Mouse (Mus musculus) neural tube, embryonic 14.5 days (tissue): Measurements from ENCODE around the gene Retn. TPM values are rescaled to one million over a fixed set of nuclear protein-coding genes. Genes with fewer than 3 reads are reported as not detected.

Source experiments
- ATAC-seq: fragments of 200-750 bp; cut with Nextera tagmentation; 2 replicates; pipeline ENCODE4 v1.8.0; 2017; ENCODE audit warnings: low read depth, mild to moderate bottlenecking, moderate TSS enrichment, moderate library complexity
- H3K27ac ChIP-seq: fragments of 300-500 bp; sonication (generic); 2 replicates; pipeline ENCODE4 v1.5.1; 2014; ENCODE audit warnings: low read depth, mild to moderate bottlenecking, control low read depth, low read length, moderate library complexity, mixed read lengths
- H3K27me3 ChIP-seq: fragments of 300-500 bp; sonication (generic); 2 replicates; pipeline ENCODE4 v1.6.1; 2014; ENCODE audit warnings: low read length; ENCODE audit not compliant: control insufficient read depth, insufficient read depth
- H3K36me3 ChIP-seq: fragments of 300-500 bp; sonication (generic); 2 replicates; pipeline ENCODE4 v1.6.1; 2014; ENCODE audit warnings: low read length, mixed read lengths; ENCODE audit not compliant: control insufficient read depth, insufficient read depth
- H3K4me1 ChIP-seq: fragments of 300-500 bp; sonication (generic); 2 replicates; pipeline ENCODE4 v1.6.1; 2014; ENCODE audit warnings: low read length; ENCODE audit not compliant: control insufficient read depth, insufficient read depth
- H3K4me2 ChIP-seq: fragments of 300-500 bp; sonication (generic); 2 replicates; pipeline ENCODE4 v1.6.1; 2014; ENCODE audit warnings: mild to moderate bottlenecking, low read depth, low read length, control low read depth
- H3K4me3 ChIP-seq: fragments of 300-500 bp; sonication (generic); 2 replicates; pipeline ENCODE4 v1.5.1; 2014; ENCODE audit warnings: low read depth, low read length, control low read depth, mixed read lengths
- H3K9ac ChIP-seq: fragments of 300-500 bp; sonication (generic); replicated peaks from 2 replicates; pipeline ENCODE4 v1.6.1; 2014; ENCODE audit warnings: low read depth, mild to moderate bottlenecking, control low read depth, low read length, mixed read lengths
- H3K9me3 ChIP-seq: fragments of 300-500 bp; sonication (generic); 2 replicates; pipeline ENCODE4 v1.6.1; 2016; ENCODE audit warnings: low read length; ENCODE audit not compliant: control insufficient read depth
- WGBS: fragments of 180-500 bp; shearing (Covaris S2); extraction: QIAGEN DNeasy Blood & Tissue Kit; methylation state at CpG from one replicate; pipeline ENCODE4 v1.1.7; 2014; 5-methylcytosine and 5-hydroxymethylcytosine counted together
- polyA plus RNA-seq: library from polyadenylated mRNA; unstranded; fragments of >200 nt; fragmentation: Nextera tagmentation; extraction: Ambion mirVana; gene quantifications from 2 replicates; pipeline ENCODE4 v1.2.1, GENCODE M21; 2014

Gene Retn
- polyA plus RNA-seq, 1 experiment from 2014 or later, result 0.54 TPM

GRCm38 (mm10) chr8:3676131-3676992, 20.8 kb downstream of the Retn start, which contains the start of gene Trappc5:
Gene Trappc5 (plus strand): TSS chr8:3676299.
- Histone ChIP-seq H3K27ac (peak within 1 kb of the TSS; percentile 79), H3K4me3 (peak within 1 kb of the TSS; percentile 93), H3K4me2 (peak within 1 kb of the TSS; percentile 89), H3K9me3 (no peaks in the 10 kb centered on the region), H3K9ac (peak within 1 kb of the TSS; percentile 92), H3K27me3 (no peaks in the 10 kb centered on the region), H3K4me1 (peaks cover 9% of the 10 kb centered on the region; the same call in 1 of the 2 replicates), H3K36me3 (0 out of 2 replicates have a peak, but pooled peaks cover 10% of the 10 kb centered on the region)
- ATAC-seq, result peak; percentile 79
- 1% methylated on average over 56 of the region's 61 CpGs for WGBS

- 0 out of 2 replicates have a peak, but pooled peaks have one; percentile 1 for ATAC-seq
- H3K27ac ChIP-seq, result peak overlapping the region; percentile 79
- WGBS, result 3% methylated on average over 15 of the region's 15 CpGs
- H3K27me3 ChIP-seq, result no peaks in the 10 kb centered on the region
- peak overlapping the region; percentile 92 for H3K9ac ChIP-seq
- peaks cover 9% of the 10 kb centered on the region; the same call in 1 of the 2 replicates for H3K4me1 ChIP-seq
- peak overlapping the region; percentile 93 for H3K4me3 ChIP-seq
- no peaks in the 10 kb centered on the region for H3K9me3 ChIP-seq
- 0 out of 2 replicates have a peak, but pooled peaks cover 10% of the 10 kb centered on the region for H3K36me3 ChIP-seq
- H3K4me2 ChIP-seq, result peak overlapping the region; percentile 89
These were observed 21.5 kb downstream of the Retn start for GRCm38 (mm10) chr8:3676993-3677579.

GRCm38 (mm10) chr8:3678831-3679230, 23.3 kb downstream of the Retn start:
- H3K9me3 ChIP-seq, result no peaks in the 10 kb centered on the region
- H3K4me1 ChIP-seq, result peaks cover 9% of the 10 kb centered on the region; the same call in 1 of the 2 replicates
- H3K4me2 ChIP-seq, result no peak overlapping the region
- H3K4me3 ChIP-seq, result no peak overlapping the region
- H3K27me3 ChIP-seq, result no peaks in the 10 kb centered on the region
- H3K9ac ChIP-seq, result no peak overlapping the region
- 0 out of 2 replicates have a peak, but pooled peaks cover 10% of the 10 kb centered on the region for H3K36me3 ChIP-seq
- no peak overlapping the region for H3K27ac ChIP-seq
- ATAC-seq, result no peak
- WGBS, result 97% methylated on average over 23 of the region's 23 CpGs

DNA sequence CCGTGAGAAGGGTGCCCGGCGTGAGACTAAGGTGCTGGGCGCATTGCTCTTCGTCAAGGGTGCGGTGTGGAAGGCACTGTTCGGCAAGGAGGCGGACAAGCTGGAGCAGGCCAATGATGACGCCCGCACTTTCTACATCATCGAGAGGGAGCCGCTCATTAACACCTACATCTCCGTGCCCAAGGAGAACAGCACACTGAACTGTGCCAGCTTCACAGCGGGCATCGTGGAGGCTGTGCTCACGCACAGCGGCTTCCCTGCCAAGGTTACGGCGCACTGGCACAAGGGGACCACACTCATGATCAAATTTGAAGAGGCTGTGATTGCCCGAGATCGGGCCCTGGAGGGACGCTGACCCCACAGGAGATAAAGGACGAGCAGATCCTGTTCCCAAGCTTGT, 23.7 kb downstream of the Retn start:
- no peak overlapping the region for H3K4me2 ChIP-seq
- no peak for ATAC-seq
- H3K9ac ChIP-seq, result no peak overlapping the region
- no peaks in the 10 kb centered on the region for H3K9me3 ChIP-seq
- H3K4me3 ChIP-seq, result no peak overlapping the region
- 0 out of 2 replicates have a peak, but pooled peaks cover 10% of the 10 kb centered on the region for H3K36me3 ChIP-seq
- no peak overlapping the region for H3K27ac ChIP-seq
- H3K4me1 ChIP-seq, result peaks cover 9% of the 10 kb centered on the region; the same call in 1 of the 2 replicates
- WGBS, result 97% methylated on average over 23 of the region's 23 CpGs
- H3K27me3 ChIP-seq, result no peaks in the 10 kb centered on the region

GRCm38 (mm10) chr8:3679656-3680055, 24.1 kb downstream of the Retn start:
- ATAC-seq, result no peak
- 90% methylated on average over 5 of the region's 5 CpGs for WGBS
- no peaks in the 10 kb centered on the region for H3K27me3 ChIP-seq

GRCm38 (mm10) chr8:3682435-3682834, 26.9 kb downstream of the Retn start:
- no peak overlapping the region for H3K27ac ChIP-seq
- peaks cover 6% of the 10 kb centered on the region; the same call in 1 of the 2 replicates for H3K4me1 ChIP-seq
- H3K4me3 ChIP-seq, result no peak overlapping the region
- no peak overlapping the region for H3K4me2 ChIP-seq
- 0 out of 2 replicates have a peak, but pooled peaks cover 10% of the 10 kb centered on the region for H3K36me3 ChIP-seq
- 92% methylated on average over 5 of the region's 5 CpGs for WGBS
- H3K9ac ChIP-seq, result no peak overlapping the region
- no peaks in the 10 kb centered on the region for H3K9me3 ChIP-seq
- no peaks in the 10 kb centered on the region for H3K27me3 ChIP-seq
- ATAC-seq, result no peak

More at GRCm38 (mm10) chr8:3679656-3680055, 24.1 kb downstream of the Retn start:
- no peak overlapping the region for H3K27ac ChIP-seq
- peaks cover 9% of the 10 kb centered on the region; the same call in 1 of the 2 replicates for H3K4me1 ChIP-seq
- H3K9me3 ChIP-seq, result no peaks in the 10 kb centered on the region
- no peak overlapping the region for H3K4me2 ChIP-seq
- H3K36me3 ChIP-seq, result 0 out of 2 replicates have a peak, but pooled peaks cover 10% of the 10 kb centered on the region
- H3K9ac ChIP-seq, result no peak overlapping the region
- no peak overlapping the region for H3K4me3 ChIP-seq

- H3K27ac ChIP-seq, result no peak overlapping the region
- H3K27me3 ChIP-seq, result no peaks in the 10 kb centered on the region
- no peak overlapping the region for H3K9ac ChIP-seq
- H3K4me2 ChIP-seq, result no peak overlapping the region
- H3K9me3 ChIP-seq, result no peaks in the 10 kb centered on the region
- H3K36me3 ChIP-seq, result 0 out of 2 replicates have a peak, but pooled peaks cover 10% of the 10 kb centered on the region
- ATAC-seq, result no peak
- H3K4me1 ChIP-seq, result no peaks in the 10 kb centered on the region
- WGBS, result 80% methylated on average over 6 of the region's 6 CpGs
- no peak overlapping the region for H3K4me3 ChIP-seq
These were observed 28.0 kb downstream of the Retn start for GRCm38 (mm10) chr8:3683408-3684176.

DNA sequence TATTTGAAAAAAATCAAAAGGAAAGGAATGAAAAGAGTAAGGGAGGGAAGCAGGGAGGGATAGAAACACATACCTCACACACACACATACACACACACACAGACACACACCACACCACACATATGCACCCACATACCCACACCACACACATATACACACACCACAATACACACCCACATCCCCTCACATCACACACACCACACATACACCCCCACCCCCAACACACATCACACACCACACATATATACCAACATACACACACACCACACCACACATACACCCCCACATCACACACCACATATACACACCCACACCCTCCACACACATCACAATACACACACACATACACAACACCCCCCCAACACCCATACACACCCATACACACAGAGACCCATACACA, 29.0 kb downstream of the Retn start:
- H3K36me3 ChIP-seq, result 0 out of 2 replicates have a peak, but pooled peaks cover 3% of the 10 kb centered on the region
- H3K27ac ChIP-seq, result no peak overlapping the region
- H3K4me2 ChIP-seq, result no peak overlapping the region
- ATAC-seq, result peak; percentile 9; the same call in 1 of the 2 replicates
- H3K4me3 ChIP-seq, result no peak overlapping the region
- H3K27me3 ChIP-seq, result no peaks in the 10 kb centered on the region
- H3K9ac ChIP-seq, result no peak overlapping the region
- no peaks in the 10 kb centered on the region for H3K4me1 ChIP-seq
- H3K9me3 ChIP-seq, result no peaks in the 10 kb centered on the region
